Mouse (Mus musculus) heart, embryonic 13.5 days (tissue): ENCODE results near the gene Chchd5. TPM values are rescaled to one million over a fixed set of nuclear protein-coding genes. Genes with fewer than 3 reads are reported as not detected.

ENCODE experiments used
- ATAC-seq: fragments of 200-750 bp; cut with Nextera tagmentation; 2 replicates; pipeline ENCODE4 v1.8.0; 2017; ENCODE audit warnings: moderate TSS enrichment; ENCODE audit not compliant: insufficient number of reproducible peaks, low FRiP score, low TSS enrichment; ENCODE audit errors: extremely low read depth
- H3K27ac ChIP-seq: fragments of 300-500 bp; sonication (generic); replicated peaks from 2 replicates; pipeline ENCODE4 v1.5.1; 2015; ENCODE audit warnings: moderate library complexity, mild to moderate bottlenecking, inconsistent platforms
- H3K27me3 ChIP-seq: fragments of 300-500 bp; sonication (generic); replicated peaks from 2 replicates; pipeline ENCODE4 v1.6.1; 2015; ENCODE audit warnings: mild to moderate bottlenecking, inconsistent platforms
- H3K36me3 ChIP-seq: fragments of 300-500 bp; sonication (generic); 2 replicates; pipeline ENCODE4 v1.6.1; 2015; ENCODE audit warnings: mild to moderate bottlenecking, inconsistent platforms
- H3K4me1 ChIP-seq: fragments of 300-500 bp; sonication (generic); 2 replicates; pipeline ENCODE4 v1.6.1; 2015; ENCODE audit warnings: inconsistent platforms
- H3K4me2 ChIP-seq: fragments of 300-500 bp; sonication (generic); 2 replicates; pipeline ENCODE4 v1.6.1; 2015; ENCODE audit warnings: inconsistent platforms, mild to moderate bottlenecking, moderate library complexity
- H3K4me3 ChIP-seq: fragments of 300-500 bp; sonication (generic); 2 replicates; pipeline ENCODE4 v1.5.1; 2015; ENCODE audit warnings: moderate library complexity, mild to moderate bottlenecking, inconsistent platforms
- H3K9ac ChIP-seq: fragments of 300-500 bp; sonication (generic); 2 replicates; pipeline ENCODE4 v1.6.1; 2015; ENCODE audit warnings: inconsistent platforms, mild to moderate bottlenecking, moderate library complexity
- H3K9me3 ChIP-seq: fragments of 300-500 bp; sonication (generic); 2 replicates; pipeline ENCODE4 v1.6.1; 2016; ENCODE audit warnings: inconsistent platforms
- WGBS: fragments of 180-500 bp; shearing (Covaris S2); methylation state at CpG from one replicate; pipeline ENCODE4 v1.1.7; 2015; ENCODE audit warnings: mixed read lengths; 5-methylcytosine and 5-hydroxymethylcytosine counted together
- polyA plus RNA-seq: library from polyadenylated mRNA; unstranded; fragments of >200 nt; fragmentation: Nextera tagmentation; extraction: Ambion mirVana; gene quantifications from 2 replicates; pipeline ENCODE4 v1.2.1, GENCODE M21; 2015

The Chchd5 gene
- polyA plus RNA-seq, 1 experiment from 2014 or later = 16.6 TPM

DNA sequence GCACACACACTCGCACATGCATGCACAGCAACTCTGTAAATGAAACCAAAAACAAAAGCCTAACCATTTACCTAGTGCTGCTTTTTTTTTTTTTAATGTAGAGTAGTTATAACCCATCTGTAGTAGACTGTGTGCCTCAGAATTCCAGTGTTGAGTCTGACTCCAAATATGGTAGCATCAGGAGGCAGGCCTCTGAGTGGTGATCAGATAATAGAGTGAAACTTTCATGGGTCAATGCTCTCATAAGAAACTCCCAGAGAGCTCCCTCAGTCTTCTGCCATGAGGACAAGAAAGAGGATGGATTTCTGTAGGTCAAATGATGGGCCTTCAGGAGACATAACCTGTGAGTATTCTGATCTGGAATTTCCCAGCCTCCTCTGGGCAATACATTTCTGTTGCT, 52.9 kb downstream of the Chchd5 start:
- H3K4me3 ChIP-seq = no peak overlapping the region
- WGBS = 98% methylated on average over 1 of the region's 1 CpGs
- H3K9ac ChIP-seq = no peak overlapping the region
- ATAC-seq = no peak
- H3K27me3 ChIP-seq = no peaks in the 10 kb centered on the region
- no peaks in the 10 kb centered on the region for H3K9me3 ChIP-seq
- no peak overlapping the region for H3K4me2 ChIP-seq
- H3K4me1 ChIP-seq = peaks cover 16% of the 10 kb centered on the region
- no peaks in the 10 kb centered on the region for H3K36me3 ChIP-seq
- H3K27ac ChIP-seq = no peak overlapping the region

DNA sequence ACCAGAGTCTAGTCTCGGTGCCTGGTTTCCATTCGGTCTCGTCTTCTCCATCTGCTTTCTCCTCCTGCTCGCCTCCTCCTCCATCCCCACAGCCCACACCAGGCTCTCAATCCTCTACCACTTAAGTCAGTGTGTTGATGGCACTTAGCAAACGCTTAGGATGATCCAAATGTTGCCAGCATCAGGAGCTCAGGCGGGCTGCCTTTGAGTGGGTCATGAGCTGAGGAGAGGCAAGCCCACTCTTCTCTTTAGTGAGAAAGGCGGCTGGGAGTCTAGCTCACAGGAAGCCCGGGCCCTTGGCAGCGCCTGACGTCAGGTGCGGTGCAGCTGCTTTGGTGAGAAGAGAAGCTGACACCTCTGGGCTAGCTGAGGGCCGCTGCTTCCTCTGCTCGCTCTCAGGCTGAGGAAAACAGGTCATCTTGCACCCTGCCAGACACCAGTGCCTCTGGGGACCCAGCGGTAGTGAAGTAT, 54.1 kb downstream of the Chchd5 start:
- Histone ChIP-seq H3K27ac (no peak overlapping the region), H3K4me3 (no peak overlapping the region), H3K4me1 (peaks cover 16% of the 10 kb centered on the region), H3K27me3 (no peaks in the 10 kb centered on the region), H3K36me3 (no peaks in the 10 kb centered on the region), H3K4me2 (peak overlapping the region; percentile 5; the same call in 1 of the 2 replicates), H3K9me3 (no peaks in the 10 kb centered on the region), H3K9ac (no peak overlapping the region)
- WGBS = 44% methylated on average over 14 of the region's 14 CpGs
- ATAC-seq = no peak

Other genes starting within 250 kb of the Chchd5 start
- 5.6 and 6.5 TPM in 2 replicates for gene Zc3h8, start 185.6 kb upstream of the Chchd5 start, polyA plus RNA-seq
- gene Zc3h6, start 162.3 kb upstream of the Chchd5 start, polyA plus RNA-seq = 1.2 and 1.3 TPM in 2 replicates
- 10.4 and 11.8 TPM in 2 replicates for gene Gm10762, start 162.0 kb upstream of the Chchd5 start, polyA plus RNA-seq
- 0.05 TPM in 1 of 2 replicates, not detected in the other for gene Vinac1, start 81.5 kb upstream of the Chchd5 start, polyA plus RNA-seq
- gene Ttl, start 63.8 kb upstream of the Chchd5 start, polyA plus RNA-seq = 7.4 and 7.5 TPM in 2 replicates
- gene Polr1b, start 28.7 kb upstream of the Chchd5 start, polyA plus RNA-seq = 15.4 and 16.7 TPM in 2 replicates
- gene Slc20a1, start 69.1 kb downstream of the Chchd5 start, polyA plus RNA-seq = 24.9 and 29.9 TPM in 2 replicates
- gene Ckap2l, start 167.5 kb downstream of the Chchd5 start, polyA plus RNA-seq = 40.0 and 40.4 TPM in 2 replicates
- 0.13 and 0.39 TPM in 2 replicates for gene Il1a, start 180.3 kb downstream of the Chchd5 start, polyA plus RNA-seq
- 0.28 TPM in 1 of 2 replicates, not detected in the other for gene Il1b, start 241.4 kb downstream of the Chchd5 start, polyA plus RNA-seq